Mouse (Mus musculus) T-helper 2 cell (primary cell): ENCODE measurements at regions not wholly inside any gene's neighbourhood (a gene's known extent, or its start where the extent isn't known, plus 50 kb on each side); places are given as distances from the start of the nearest gene placed in this dataset.

Experiments used
- in situ Hi-C: fragments of 300-600 bp; cut with MboI, MseI; formaldehyde crosslinking; loops from one replicate; pipeline ENCODE4 v1.15.1; 2025; ENCODE audit warnings: high pct_unique_total_duplicates

DNA sequence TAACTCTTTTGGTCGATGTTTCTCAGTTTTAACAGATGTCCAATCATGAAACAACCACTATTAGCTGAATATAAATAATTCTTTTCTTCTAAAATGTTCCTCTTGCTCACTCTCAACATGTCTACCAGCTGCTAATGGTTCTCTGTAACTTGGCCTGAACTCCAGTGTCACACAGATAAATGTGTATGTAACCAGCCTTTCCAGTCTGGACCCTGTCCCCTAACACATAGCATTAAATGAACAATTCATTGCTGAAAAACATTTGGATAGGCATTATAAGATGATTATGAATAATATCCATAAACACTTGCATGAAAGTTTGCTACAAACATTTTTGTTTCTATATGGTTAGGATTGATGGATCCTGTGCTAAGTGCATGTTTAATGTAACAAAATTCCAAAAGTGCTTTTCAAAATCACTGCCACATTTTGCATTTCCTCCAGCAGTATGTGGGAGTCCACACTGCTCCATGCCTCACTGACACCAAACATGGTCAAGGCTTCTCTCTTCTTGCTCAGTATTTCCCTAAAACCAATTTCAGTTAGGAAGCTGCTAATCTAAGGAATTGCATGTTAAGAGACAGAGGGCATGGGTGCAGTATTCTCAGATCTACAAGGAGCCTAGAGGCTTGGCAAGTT, 82.1 kb upstream of the Thbs1 start:
- in situ Hi-C loops: no loop called here

DNA sequence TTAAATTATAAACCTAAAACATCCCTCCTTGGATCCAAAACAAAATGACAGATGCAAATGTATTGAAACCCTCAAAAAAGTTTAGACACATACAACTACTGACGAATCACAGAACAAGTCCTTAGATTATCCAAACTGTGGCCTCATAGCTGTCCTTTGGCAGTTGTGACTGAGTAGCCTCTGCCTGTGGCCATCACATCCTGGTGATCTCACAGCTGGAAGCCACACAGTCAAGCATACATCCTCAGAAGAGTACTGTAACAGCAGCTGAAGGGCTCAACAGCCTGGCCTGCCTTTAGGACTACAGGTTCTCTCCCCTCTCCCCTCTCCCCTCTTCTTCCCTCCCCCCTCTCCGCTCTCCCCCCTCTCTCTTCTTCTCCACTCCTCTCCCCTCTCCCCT, 80.0 kb upstream of the Thbs1 start:
- in situ Hi-C loops: no loop called here

DNA sequence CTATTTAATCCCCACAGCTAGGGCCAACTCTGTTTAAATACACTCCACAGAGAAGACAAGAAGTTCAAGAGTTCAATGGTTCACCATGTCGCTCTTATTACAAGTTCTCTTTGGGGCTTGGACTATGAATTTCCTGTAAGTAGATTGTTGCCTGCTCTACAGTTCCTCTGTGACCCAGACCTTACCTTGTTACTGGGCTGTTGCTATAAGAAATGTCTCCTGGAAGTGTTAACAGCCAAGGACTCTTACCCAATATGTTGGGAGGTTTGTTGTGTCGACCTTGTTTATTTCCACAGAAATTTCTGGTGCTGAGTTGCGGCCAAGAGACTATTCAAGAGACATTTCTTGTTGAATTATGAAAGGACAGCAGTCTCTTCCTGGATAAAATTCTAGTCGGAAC, 78.3 kb upstream of the Thbs1 start:
- in situ Hi-C loops: no loop called here

DNA sequence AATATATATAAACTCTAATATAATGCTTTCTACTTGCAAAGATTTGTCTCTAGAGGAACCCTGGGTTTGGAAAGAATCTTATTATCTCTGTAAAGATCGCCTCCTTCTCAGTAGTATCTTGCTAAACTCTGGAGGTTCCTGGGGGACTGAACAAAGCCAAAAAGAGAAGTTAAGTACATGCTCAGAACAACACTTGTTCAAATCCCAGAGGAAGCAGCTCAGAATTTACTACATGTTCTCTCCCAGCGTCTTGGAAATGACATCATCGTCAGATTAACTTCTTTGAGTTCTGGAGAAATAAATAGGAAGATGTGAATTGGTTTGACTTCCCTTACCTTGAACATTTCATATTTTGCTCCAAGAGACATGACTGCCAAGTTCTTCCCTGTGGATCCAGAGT, 77.7 kb upstream of the Thbs1 start:
- in situ Hi-C loops: no loop called here

DNA sequence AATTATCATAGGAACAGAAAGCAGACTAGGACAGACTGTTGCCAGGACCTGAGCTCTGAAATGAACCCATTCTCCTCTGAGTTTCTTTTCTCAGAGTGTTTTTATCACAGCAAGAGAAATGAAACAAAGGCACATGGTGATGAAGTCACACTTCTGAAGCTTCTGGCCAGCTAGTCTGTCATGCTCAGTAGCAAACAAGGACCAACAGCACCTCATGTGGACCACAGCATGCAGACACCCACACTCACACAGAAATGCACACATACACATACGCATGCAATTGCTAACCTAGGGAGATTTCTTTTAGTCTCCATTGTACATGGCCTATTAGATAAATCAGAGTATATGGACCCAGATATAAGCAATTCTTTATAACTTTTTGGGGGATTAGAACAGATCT, 76.3 kb upstream of the Thbs1 start:
- in situ Hi-C loops: no loop called here

DNA sequence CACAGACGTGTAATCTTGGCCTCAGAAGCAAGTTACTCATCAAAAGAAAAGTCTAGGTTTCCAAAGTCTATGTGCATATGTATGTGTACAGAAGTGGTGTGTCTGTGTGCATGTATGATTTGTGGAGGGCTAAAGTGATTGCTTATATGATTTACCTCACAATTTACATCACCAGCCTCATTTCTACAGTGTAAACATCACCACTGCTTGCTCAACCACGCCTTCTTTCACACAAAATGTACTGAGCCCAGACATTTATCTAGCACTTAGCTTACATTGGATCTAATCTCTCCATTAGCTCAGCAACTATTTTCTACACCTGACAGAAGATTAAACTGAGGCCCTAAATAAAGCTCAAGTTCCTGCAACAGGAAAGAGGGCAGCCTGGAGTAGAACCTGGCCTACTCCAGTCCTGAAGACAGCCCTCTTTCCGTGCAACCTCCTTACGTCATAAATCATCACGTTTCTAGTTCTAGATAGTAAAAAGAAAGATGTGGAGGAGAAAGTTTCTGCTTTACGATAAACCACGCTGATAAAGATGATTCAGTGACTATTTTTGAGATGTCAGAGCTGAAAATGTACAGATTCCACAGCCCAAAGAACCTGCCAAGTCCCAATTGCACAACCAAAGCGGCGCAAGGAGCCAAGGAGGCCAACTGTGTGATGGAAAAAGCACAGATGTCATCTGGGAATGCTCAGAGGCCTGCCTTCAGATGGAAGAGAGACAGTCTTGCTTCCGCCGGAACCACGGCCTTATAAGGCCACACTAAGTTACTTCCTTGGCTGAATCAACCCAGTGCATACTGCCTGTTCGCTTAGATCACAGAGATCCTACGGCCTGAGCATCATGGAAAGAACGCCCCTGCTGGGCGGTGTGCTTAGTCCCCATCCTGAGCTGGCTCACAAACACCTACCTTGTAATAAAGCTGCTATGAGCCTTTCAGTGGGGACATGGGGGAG, 72.5 kb upstream of the Thbs1 start:
- in situ Hi-C loops: no loop called here

DNA sequence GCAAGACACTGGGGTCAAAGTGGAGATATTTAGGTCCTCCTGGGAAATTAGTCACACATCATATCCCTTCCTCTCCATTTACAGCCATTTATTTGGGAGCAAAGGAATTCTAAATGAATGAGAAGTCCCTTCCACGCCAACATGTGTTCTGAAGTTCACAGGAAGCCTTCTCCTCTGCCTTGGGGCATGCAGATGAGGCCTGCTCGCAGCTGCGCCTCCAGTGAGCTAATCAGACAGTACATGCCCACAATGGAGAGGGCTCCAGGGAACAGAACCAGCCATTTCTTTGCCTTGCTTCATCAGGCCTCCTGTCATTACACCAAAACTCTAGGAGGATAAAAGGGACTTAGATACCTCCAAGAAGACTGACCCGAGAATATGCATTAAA, 71.9 kb upstream of the Thbs1 start:
- in situ Hi-C loops: loop anchor here (10.0 kb wide), 1 partner anchor 235 kb away; no protein-coding TSS in a partner anchor

DNA sequence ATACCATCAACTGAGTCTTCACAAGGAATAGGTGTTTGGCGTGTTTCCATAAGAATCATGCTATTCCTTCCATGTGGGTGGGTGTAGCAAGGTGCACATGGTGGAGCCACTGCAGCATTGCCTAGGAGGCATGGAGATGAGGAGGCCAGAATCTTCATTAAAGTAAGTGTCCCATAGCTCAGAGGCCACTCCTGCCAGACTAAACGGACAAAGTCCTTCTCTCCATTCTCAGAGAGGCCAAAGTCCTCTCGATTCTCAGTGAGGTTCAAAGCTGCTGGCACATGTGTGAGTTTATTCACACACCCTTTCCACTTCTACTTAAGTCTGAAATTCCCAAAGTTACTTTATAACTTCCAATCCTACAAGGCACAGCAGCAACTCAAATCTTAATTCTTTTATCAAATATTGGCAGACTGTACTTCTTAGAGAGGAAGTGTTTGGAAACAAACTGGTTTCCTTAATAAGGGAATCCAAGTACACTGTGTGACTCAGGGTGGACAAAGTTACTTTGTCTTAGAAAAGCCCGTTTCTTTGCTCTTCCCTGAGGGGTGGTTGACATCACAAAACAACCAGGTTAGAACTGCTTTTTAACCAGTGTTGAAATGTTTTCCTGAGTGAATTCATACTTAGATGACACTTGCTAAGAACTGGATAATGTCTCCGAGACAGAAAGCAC, 69.2 kb upstream of the Thbs1 start:
- in situ Hi-C loops: loop anchor here (10.0 kb wide), 1 partner anchor 238 kb away; no protein-coding TSS in a partner anchor

DNA sequence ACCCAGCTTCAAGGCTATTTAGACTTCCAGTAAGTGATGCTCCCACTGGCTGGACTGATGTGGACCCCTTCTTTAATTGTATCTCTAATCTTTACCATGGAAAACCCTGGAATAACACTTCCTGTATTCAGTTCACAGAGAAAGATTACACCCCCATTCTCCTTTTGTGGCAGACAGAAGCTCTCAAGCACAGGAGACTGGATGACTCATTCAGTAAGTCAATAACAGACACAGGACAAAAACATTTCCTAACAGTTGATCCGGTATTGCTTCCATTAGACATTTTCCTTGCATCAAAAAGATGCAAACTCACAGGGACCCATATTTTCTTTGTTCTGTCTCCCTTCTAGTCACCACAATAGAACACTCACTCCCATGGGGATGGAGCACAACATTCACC, 67.0 kb upstream of the Thbs1 start:
- in situ Hi-C loops: loop anchor here (10.0 kb wide), 1 partner anchor 240 kb away; no protein-coding TSS in a partner anchor

DNA sequence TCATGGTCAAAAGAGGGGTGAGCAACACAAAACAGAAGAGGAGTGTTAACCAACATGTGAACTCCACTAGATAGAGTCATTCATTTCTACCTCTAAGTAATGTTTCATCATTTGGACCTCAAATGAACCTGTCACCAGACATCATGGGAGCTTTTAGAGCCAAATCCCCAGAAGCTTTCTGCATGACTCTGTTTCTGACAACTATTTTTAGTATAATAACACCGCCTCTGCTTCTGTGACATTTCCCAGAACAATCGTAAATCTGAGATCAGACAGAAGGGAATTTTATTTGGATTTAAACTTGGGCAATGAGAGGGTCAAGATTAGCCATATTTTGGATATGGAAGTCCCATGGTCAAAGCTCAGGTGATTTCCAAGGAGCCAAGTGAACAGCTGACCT, 61.4 kb upstream of the Thbs1 start:
- in situ Hi-C loops: no loop called here

DNA sequence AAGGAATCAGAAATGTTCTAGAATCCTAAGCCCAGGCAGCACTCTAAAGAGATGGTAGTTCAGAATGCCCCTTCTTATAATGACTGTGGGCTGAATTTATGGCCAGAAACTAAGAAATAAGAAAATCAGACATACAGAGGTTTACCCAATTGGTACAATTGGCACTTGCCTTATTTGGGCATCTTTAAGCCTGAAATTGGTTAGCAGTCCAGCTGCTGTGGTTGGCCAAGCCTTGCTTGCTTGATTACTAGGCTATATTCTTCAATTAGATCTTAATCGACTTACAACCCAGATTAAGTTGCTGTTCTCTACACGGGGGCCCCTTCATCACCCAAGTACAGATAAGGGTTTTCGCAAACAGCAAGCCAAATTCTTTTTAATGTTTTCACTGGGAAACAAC, 60.1 kb upstream of the Thbs1 start:
- in situ Hi-C loops: no loop called here

DNA sequence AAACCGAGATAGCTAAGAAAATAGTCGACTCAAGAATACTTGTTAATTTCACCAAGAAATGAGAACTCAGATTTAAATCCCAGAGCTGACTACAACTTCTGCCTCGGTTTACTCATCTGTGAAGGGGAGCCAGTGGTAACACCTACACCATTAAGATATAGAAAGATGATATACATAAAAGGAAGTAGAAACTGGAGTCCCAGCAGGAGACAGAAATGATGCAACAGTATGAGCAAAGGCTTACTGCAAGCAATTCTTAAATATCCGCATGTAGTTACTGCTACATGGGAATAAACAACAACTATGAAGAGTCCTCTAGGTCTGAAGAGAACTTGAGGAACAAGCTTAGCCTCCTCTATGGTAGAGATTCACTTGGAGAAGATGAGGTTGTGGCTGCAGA, 58.2 kb upstream of the Thbs1 start:
- in situ Hi-C loops: no loop called here

DNA sequence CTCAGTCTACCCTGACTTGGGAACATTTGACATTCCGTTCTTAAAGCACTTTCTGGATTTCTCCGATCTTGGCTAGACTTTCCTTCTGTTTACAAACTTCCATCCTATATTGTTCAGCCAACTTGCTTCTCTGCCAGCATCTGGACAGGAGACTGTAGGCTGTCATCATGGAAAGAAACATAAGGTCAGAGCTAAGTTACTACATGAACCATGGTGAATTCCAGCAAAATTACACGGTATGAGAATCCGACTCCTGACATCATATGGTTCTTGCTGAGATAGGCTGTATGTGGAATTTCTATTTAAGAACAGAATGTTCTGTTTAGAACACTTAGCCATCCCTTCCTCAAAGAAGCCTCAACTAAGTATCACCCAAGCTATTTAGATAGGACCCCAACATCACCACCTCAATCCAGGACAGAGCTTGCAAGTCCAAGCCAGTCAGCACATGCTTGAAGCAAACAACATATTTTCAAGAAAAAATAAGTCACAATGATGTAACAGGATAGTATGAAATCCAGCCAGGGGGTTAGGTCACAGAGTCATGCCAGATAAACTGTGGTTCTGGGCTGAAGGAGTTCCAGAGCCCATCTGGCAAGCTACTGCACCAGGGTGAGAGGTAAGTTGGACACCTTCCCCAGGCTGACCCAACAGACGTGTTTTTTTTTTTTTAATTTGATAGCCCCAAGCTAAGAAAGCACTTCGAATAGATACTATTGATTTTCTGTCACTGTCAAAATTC, 52.9 kb upstream of the Thbs1 start:
- in situ Hi-C loops: no loop called here

DNA sequence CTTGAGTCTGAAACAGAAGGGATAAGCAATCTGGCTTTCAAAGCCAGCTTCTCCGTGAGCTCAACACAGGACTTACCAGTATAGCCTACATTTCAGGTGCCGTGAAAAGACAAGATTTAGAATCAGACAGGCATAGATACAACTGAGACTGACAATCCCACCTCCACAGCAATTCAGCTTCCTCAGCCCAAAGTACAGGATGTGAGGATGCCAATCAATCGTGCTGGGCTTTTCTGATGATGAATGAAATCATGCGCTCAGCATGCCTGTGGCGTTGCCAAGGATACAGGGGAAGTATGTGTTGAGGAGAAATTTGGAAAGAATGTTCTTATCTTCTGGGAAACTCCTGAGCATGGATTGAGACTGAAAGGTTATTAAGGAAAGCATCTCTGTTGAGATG, 50.4 kb upstream of the Thbs1 start:
- in situ Hi-C loops: no loop called here
